Mouse (Mus musculus): ENCODE data around the gene Zfyve28.

- no peak for TF ChIP-seq POLR2A (IDR thresholded peaks at IDR 0.05; ENCODE audit: insufficient read length, low read depth)
- TF ChIP-seq POLR2AphosphoS2 (IDR thresholded peaks at IDR 0.05; ENCODE audit: insufficient read length, low read depth) = no peak
- TF ChIP-seq E2F4 (IDR thresholded peaks at IDR 0.05; ENCODE audit: insufficient read depth) = no peak
- no peak for TF ChIP-seq MAX (IDR thresholded peaks at IDR 0.05; ENCODE audit: low read depth)
These were observed 3.0 kb downstream of the Zfyve28 start for GRCm38 (mm10) chr5:34285285-34285684.

All from myocyte (in vitro differentiated cells).